Mouse (Mus musculus) spleen, postnatal 10 days (tissue): Measurements from ENCODE around the gene Trove2.
"Not testable (repeated sequence)": the region's sequence is repeated elsewhere in the genome, so short reads cannot be mapped to it uniquely, and the experiment has no call there.

Source experiments
- DNase-seq, 2 experiments: peaks; one replicate each; pipeline ENCODE4 v3.0.0; 2021 to 2022; ENCODE audit warnings: low spot score in 2 of 2

The Trove2 gene

DNA sequence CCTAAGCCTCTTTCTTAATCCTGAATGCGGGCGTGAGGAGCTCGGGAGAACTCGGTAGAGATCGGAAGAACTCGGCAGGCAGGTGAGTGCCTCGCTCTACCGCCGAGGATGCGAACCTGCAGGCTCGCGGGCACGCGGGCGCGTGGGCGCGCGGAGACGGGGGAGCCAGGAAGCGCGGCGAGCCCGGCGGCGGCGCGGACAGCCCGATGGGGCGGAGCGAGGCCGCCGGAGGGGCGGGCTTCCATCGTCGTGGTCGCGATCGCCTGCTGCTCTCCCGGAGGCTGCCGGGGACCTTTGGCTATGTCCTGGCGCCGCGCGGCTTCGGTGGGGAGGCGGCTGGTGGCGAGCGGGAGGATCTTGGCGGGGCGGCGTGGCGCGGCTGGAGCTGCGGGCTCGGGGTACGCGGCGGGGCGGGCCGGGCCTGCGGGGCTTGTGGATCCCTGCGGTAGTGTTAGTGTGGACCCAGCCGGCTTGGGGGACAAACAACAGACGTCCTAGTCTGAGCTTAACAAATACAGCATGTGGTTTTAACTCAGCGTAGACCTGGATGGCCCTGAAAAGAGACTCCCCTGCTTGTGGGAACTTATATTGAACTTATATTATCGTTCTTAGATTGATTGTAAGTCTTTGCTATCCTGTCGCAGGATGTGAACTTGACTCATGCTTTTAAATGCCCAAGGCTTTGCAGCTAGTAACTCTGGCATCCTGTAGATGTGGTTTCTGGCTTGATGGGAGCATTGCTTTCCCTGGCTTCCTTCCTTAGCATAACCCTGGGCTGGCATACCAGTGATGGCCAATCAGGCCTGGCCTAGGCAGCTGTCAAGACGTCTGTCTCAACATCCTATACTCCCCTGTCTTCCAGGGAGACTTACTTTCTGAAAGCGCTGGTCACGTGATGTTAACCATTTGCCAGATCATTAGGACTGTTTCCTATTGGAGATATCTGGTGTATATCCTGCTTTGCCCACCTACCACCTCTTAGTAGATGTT lies 37.2 kb downstream of the Trove2 start:
- peak; percentile 79 to 91 for DNase-seq

DNA sequence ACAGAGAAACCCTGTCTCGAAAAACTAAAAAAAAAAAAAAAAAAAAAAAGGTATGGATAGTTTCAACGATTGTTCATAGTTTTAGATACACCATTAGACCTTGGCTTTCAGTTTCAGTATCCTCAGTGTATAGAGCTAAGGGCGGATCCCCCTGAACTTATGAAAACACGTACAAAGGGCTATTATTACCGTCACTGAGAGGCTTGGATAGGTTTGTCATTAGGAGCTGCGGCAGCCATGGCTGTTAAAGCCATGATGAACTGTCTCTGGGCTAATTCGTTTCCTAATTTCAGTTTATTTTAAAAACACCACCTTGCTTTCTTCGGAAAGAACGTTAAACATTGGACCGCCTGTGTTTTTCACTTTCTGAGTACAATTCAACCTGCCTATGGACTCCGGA lies 38.1 kb downstream of the Trove2 start:
- peak in 1 of 2 experiments; percentile 19 for DNase-seq

DNA sequence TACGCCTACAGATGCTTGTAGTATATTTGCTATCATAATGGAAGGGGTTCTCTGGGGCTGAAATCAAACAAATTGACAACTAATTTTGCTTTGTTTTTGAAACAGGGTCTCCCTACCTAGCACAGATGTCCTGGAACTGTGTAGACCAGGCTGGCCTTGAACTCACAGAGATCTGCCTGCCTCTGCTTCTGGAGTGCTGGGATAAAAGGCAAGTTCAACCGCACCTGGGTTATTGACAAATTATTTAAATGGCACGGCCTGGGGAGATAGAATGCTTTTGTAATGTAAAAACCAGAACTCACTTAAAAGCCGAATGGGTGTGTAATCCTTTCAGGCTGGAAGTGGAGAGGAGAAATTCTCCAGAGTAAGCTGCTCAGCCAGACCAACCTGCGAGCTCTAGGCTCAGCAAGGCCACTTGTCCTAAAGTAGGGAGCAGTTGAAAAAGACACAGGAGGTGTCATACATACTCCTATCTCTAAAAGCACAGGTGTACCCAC lies 42.9 kb downstream of the Trove2 start:
- DNase-seq = no peak

DNA sequence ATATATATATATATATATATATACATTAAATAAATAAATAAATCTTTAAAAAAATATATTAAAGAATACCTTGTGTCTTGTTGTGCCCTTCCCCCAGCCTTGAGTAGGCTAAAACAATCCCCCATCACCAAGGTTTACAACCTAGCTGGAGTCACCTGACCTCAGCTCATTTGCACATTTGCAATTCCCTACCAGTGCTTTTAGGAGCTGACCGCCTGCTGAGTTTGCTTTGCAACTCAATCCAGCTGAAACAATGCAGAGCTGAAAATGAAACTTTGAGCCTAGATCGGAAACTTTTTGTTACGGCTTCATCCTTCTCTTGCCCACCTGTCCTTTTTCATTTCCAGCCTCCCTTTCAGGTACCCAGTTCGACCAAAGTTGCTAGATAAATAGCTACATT lies 45.2 kb downstream of the Trove2 start:
- no peak for DNase-seq

DNA sequence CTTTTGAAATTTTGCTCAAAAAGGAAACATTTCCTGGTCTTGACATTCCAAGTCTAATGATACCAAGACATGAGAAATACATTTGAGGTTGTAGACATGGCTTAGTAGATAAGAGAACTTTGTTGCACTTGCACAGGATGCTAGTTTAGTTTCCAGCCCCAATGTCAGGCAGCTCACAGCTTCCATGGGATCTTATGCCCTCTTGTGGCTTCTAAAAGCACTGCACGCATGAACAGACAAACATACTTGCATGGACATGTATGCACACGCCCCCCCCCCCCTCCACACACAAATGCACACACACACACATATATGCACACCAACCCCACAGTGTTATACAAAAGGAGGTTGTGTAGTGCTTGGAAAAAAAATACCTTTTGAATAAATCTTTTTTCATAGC lies 46.0 kb downstream of the Trove2 start:
- peak in 1 of 2 experiments; percentile 54 for DNase-seq

DNA sequence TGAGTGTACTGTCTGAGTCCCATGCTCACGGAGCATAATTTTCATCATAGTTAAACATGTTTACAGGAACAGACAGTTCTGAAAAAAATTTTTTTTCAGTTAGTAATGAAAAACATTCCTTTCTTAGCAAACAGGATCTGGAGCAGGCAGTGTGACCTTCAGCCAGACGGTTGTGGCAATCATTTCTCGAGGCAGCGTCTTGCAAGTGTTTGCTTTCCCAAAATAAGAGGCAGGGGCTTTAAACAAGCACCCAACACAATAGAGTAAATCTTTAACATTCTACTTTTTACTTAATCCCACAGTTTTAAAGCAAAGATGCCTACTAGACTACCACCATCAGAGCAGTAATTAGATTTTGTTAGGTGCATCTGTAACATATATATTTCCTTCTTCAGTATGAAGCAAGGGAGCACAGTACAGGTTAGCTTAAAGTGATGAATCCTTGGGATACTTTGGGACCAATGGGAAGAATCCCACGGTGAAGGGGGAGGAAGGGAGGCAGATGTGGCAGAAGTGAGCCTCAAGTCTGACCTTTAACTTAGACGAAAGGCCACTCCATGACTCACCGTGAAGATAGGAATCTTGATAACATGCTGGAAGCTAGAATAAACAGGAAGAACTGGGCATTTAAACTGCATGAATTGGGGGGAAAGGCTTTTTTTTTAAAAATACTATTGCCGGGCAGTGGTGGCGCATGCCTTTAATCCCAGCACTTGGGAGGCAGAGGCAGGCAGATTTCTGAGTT lies 49.0 kb downstream of the Trove2 start:
- no peak for DNase-seq

DNA sequence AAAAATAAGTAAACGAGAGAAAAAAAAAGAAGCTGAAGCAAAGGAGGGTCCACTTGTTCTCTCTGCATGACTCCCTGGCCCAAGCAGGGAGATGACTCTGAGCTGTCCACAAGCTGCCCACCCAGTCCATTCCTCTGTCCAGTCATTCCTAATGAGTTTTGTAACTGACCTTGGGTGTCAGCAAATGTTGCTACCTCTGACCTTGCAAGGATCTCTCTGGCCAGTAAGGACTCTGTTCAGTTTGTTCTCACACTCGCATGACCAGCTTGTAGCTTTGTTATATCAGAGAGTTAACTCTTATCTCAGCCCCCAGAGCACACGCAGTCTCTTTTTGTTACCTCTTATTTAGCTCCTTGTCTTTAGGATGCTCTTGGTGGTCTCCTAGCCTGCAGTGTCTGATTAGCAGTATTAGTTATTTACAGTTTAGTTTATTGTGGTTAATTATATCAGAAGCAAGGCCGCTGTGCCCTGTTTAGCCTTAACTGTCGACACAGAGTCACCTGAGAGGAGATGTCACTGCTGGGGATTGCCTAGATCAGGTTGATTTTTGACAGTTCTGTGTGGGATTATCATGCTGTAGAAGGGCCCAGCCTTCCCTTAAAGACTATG lies 52.3 kb downstream of the Trove2 start:
- no peak for DNase-seq

DNA sequence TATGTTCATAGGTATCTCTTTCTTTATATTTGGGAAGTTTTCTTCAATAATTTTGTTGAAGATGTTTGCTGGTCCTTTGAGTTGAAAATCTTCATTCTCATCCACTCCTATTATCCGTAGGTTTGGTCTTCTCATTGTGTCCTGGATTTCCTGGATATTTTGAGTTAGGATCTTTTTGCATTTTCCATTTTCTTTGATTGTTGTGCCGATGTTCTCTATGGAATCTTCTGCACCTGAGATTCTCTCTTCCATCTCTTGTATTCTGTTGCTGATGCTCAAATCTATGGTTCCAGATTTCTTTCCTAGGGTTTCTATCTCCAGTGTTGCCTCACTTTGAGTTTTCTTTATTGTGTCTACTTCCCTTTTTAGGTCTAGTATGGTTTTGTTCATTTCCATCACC lies 60.8 kb downstream of the Trove2 start, which contains the start of gene Glrx2:
TSS of gene Glrx2 (plus strand) at position 301 of the 400 bp plus-strand sequence.
- not testable (repeated sequence) for DNase-seq

DNA sequence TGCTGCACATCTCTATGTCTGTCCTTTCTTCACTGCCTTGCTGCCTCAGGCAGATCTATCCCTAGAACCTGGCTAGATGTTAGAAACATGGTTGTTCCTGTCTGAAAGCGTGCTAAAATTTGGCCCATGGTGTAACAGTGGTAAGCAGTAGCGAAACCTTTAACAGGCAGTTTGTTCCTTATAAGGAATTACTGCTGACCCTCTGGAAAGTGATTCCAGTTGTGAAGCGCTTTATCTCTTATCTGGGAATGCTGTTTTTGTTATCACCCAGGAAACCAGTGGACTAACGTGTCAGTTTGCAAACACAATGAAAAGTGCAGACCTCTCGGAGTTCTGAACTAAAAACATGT lies 66.3 kb downstream of the Trove2 start:
- DNase-seq = no peak

DNA sequence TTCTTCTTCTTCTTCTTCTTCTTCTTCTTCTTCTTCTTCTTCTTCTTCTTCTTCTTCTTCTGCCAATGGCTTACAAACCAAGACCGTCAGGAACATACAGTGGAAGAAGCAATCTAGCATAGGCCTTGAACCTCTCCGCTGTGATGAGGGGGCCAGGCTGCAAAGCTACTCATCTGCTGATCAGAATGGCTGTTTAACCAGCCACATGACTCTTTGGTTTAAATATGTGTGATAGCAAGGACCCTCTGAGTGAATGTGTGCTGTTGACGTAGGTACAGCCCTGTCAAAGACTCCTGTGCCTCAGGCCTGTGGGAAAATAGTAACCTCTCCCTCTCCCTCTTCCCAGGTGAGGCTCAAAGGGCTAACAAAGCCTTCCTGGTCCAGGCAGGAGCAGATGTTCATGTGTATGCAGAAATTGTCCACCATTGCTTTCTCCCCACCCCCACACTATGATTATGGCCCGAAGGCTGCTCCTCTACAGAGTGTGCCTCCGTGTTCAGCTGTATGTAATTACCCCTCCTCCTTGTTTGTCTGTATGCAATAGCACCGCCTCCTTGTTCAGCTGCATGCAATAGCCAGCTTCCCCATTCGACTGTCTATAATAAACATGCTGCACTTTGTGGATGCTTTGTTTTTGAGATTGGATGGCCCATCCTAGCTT lies 66.8 kb downstream of the Trove2 start:
- no peak for DNase-seq

DNA sequence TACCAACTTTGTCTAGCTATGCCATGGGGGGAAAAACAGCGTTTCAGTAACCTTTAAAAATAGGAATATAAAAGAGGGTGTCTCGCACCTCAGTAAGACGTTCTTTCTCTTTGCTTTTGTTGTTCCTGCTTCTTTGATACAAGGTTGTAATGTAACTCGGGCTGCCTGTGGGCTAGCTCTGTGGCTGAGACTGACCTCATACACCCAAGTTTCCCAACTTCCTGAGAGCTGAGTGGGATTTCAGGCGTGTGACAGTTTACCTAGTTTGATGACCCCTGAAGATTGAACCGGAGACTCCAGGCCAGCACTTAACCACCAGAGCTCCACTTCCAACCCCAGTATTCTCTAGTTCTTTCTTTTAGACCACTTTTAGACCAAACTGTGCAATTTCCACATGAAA lies 68.5 kb downstream of the Trove2 start:
- DNase-seq = no peak

DNA sequence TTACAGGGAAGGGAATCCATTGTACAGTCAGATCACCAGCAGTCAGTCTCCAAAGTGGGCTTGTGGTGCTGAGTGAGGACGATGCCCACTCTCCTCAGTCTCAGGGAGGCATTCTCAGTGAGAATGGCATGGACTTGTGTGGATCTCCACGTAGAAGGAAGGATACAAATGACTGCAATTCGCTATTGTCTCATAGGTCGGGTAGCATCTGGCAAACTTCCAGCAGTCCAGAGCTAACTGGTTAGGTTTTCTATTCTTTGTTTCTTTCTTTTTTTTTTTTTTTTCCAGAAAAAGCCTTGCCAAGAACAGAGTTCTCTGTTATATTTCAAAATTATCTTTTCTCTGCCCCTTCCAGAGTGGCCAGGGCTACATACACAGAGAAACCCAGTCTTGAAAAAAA lies 69.9 kb downstream of the Trove2 start:
- DNase-seq = no peak

DNA sequence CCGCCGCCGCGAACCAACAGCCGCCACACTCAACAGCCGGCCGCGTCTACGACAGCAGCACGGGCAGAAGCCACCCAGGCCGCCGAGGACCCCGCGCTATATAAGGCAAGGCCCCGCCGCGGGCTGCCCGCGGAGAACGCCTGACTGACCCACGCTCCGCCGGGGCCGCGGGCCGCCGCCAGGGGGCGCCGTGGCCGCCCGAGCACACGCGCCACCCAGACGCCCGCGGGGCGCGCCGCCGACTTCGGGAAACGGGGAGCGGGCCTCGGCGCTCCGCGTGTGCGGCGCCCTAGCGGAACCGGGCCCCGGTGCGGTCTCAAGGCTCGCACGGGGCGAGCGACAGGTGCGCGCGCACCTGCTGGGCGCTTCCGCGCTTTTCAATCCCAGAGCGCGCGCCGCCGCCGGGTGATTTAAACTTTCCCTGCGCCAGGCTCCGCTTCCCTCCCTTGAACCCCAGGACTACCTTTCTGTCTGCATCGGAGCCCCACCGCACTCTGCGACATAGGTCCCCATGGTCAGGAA lies 74.1 kb downstream of the Trove2 start, which contains the start of gene Cdc73:
TSS of gene Cdc73 (minus strand) at position 153 of the 522 bp plus-strand sequence.
- peak; percentile 93 to 94 for DNase-seq

DNA sequence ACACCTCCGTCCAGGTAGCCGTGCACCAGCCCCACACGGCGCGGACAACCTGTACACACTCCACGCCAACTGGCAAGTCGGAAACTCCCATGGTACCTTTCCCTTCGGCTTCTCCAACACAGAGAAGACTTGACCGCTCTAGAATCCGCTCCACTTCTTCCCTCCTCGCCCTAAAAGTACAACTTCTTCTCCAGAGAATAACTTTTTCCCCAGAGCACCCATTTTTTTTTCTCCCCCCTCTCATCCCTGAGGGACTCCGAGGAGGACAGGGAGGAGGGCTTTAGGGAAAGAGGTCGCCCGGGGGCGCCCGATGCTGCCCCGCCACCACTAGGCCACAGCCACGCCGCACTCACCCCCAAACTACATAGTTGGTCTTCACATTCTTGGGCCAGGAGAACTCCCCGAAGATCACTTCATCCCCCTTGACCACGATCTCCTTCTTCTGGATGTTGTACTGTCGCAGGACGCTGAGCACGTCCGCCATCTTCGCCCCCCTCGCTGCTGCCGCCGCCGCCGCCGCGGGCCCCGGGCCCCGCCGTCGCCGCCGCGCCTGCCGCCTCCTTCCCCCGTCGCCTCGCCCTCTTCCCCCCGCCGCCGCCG lies 74.6 kb downstream of the Trove2 start:
- peak in 1 of 2 experiments; percentile 53 for DNase-seq

DNA sequence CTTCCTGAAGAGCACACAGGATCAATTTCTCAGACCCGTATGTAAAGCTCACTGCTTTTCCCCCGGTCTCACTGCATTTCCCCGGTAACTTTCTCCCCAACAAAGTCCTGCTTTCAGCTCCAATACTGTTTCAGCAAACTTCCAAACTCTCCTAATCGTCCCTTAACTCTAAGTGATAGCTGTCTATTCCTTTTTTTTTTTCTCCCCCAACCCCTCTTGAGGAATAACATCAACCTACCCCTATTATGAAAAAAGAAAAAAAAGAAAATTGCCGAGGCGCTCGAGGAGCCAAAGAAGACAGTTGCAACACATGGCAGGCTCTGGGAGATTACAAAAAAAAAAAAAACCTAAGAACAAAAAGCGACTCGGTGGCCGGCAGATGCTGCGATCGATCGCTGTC lies 75.1 kb downstream of the Trove2 start:
- no peak for DNase-seq
